In the genomic region with DNA sequence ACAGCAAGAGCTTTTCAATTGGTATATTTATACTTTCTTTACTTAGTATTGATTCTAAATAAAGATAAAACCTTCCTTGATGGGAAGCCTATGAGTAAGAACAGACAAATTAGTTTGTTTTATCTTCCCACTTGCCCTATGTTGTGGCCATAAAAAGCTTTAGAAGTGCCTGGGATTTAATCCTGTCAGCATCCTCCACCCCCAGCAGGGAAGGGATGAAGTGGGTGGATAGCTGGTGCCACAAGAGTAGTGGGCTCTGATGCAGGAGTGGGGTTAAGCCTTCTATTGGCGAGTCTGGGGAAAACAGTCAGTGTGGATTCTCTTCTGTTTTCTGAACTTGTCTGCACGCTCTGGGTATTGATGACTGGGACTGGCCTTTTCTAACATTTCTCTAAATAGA, we compare ENCODE assay signal across 19 mouse cellular contexts.
DNase-seq lines count a peak whose midpoint lies in the region; ATAC-seq and TF ChIP-seq lines count a peak whose summit lies in the region.
"Had no signal": no experiment of that assay in that cellular context is flagged by ENCODE, and none has a peak within 500 bp of the region (broad histone marks: within the 10 kb centered on the region; RNA-seq: fewer than 3 reads in every experiment).

No protein-coding gene starts in this region.

- peak; percentile 44 for ATAC-seq in frontal cortex, adult (ENCODE audit: low TSS enrichment)
- ATAC-seq: CD4-positive, CD25-positive, alpha-beta regulatory T cell, adult 4 months; forebrain, postnatal 0 days had no signal

- no peaks in the 10 kb centered on the region for H3K79me2 ChIP-seq in myocyte (ENCODE audit: control insufficient read depth, insufficient read depth)

- H3ac ChIP-seq in myocyte (ENCODE audit: control insufficient read depth, insufficient read length) = no peak overlapping the region

- no peak overlapping the region for H3K4me3 ChIP-seq in myocyte
- H3K4me3 ChIP-seq: embryonic facial prominence, embryonic 10.5 days; forebrain, embryonic 13.5 days; heart, embryonic 12.5 days; hindbrain, embryonic 15.5 days had no signal

- no peak for TF ChIP-seq POLR2A in myocyte (IDR thresholded peaks at IDR 0.05; ENCODE audit: insufficient read length, low read depth)

- DNase-seq in frontal cortex, postnatal 10 days (ENCODE audit: low spot score in 2 of 2) = no peak
- peak; percentile 2 for DNase-seq in right cerebral cortex, adult 18-20 months
- DNase-seq in right cerebral cortex, postnatal 10 days (ENCODE audit: low spot score in 2 of 2) = no peak
- no peak for DNase-seq in c-Kit-positive CD71-positive TER-119-positive erythroid progenitor cells, embryonic 14.5 days (ENCODE audit: low spot score)
- no peak for DNase-seq in layer of hippocampus, postnatal 25 days (ENCODE audit: extremely low spot score in 1 of 2, low spot score in 1 of 2)
- DNase-seq: adrenal gland, postnatal 14 days; B cell, adult 2 months; cerebellum, adult 2 months; cerebellum, postnatal 10 days; forebrain, postnatal 0 days; gastrocnemius, postnatal 14 days; heart, postnatal 36 days had no signal

- H3K36me3 ChIP-seq in myocyte (ENCODE audit: control insufficient read depth, insufficient read depth) = no peaks in the 10 kb centered on the region
- H3K36me3 ChIP-seq: embryonic facial prominence, embryonic 10.5 days; heart, embryonic 12.5 days; hindbrain, embryonic 15.5 days had no signal

- H3K27me3 ChIP-seq in myocyte (ENCODE audit: control insufficient read depth, insufficient read depth, insufficient read length) = no peaks in the 10 kb centered on the region
- H3K27me3 ChIP-seq: forebrain, embryonic 13.5 days; heart, embryonic 12.5 days; hindbrain, embryonic 15.5 days had no signal

- H3K4me2 ChIP-seq in myocyte (ENCODE audit: low read depth) = peak overlapping the region; percentile 58
- H3K4me2 ChIP-seq: forebrain, embryonic 13.5 days; heart, embryonic 12.5 days; hindbrain, embryonic 15.5 days had no signal

TF ChIP-seq in myocyte, 11 proteins besides CTCF, POLR2A, EP300 and RAD21:
- TF ChIP-seq SRF (IDR thresholded peaks at IDR 0.05; ENCODE audit: control insufficient read depth, insufficient read length, low read depth) = no peak
- TF ChIP-seq MYOD1 (IDR thresholded peaks at IDR 0.05; ENCODE audit: control insufficient read depth in 1 of 3, insufficient read length in 2 of 3, low read depth in 2 of 3) = no peak
- no peak for TF ChIP-seq MAX (IDR thresholded peaks at IDR 0.05; ENCODE audit: low read depth)
- TF ChIP-seq MYOG (IDR thresholded peaks at IDR 0.05; ENCODE audit: control insufficient read depth in 1 of 3, insufficient read depth in 1 of 3, insufficient read length in 2 of 3, low read depth in 2 of 3) = no peak
- TF ChIP-seq CEBPB (IDR thresholded peaks at IDR 0.05; ENCODE audit: insufficient read depth, poor library complexity, severe bottlenecking) = no peak
- no peak for TF ChIP-seq TCF12 (IDR thresholded peaks at IDR 0.05; ENCODE audit: insufficient read depth, poor library complexity, severe bottlenecking)
- TF ChIP-seq E2F4 (IDR thresholded peaks at IDR 0.05; ENCODE audit: insufficient read depth) = no peak
- TF ChIP-seq USF1 (IDR thresholded peaks at IDR 0.05; ENCODE audit: low read depth) = no peak
- TF ChIP-seq REST (IDR thresholded peaks at IDR 0.05; ENCODE audit: insufficient read depth, insufficient read length) = no peak
- no peak for TF ChIP-seq POLR2AphosphoS2 (IDR thresholded peaks at IDR 0.05; ENCODE audit: insufficient read length, low read depth)
- no peak for TF ChIP-seq TCF3 (IDR thresholded peaks at IDR 0.05; ENCODE audit: insufficient read length, low read depth)
